18 mouse cellular contexts compared by ENCODE assay signal in the genomic region with DNA sequence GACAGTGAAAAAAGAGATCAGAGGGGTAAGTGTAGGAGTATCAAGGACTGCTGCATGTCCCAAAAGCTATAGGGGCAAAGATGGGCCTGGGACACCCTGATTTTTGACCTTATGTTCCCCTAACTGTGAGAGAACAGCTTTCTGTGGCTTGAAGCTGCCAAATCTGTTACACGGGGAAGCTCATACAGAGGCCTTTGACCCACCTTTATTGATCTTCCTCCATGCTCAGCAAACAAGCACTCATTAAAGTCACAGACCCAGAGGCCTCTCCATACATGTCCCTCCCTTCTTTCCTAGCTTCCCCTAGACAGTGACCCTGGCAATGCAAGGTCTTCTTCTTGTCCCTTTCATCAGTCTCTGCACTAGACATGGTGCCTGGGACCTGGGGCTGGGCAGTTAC. TPM values are rescaled to one million over a fixed set of nuclear protein-coding genes. Genes with fewer than 3 reads are reported as not detected.
"Had no signal": no experiment of that assay in that cellular context is flagged by ENCODE, and none has a peak within 500 bp of the region (broad histone marks: within the 10 kb centered on the region; RNA-seq: fewer than 3 reads in every experiment).

No protein-coding gene starts in this region.

- H3K4me3 ChIP-seq: limb, embryonic 15.5 days; midbrain, embryonic 12.5 days; neural tube, embryonic 13.5 days had no signal

- H3K27me3 ChIP-seq: limb, embryonic 15.5 days; midbrain, embryonic 12.5 days; neural tube, embryonic 13.5 days had no signal

- H3K36me3 ChIP-seq: limb, embryonic 15.5 days; midbrain, embryonic 12.5 days; neural tube, embryonic 13.5 days had no signal

- DNase-seq: lung, embryonic 14.5 days; lung, postnatal 10 days; lung, postnatal 4 days; retina, postnatal 1 day; right cerebral cortex, postnatal 4 days; thymus, adult 18-20 months; thymus, postnatal 25 days had no signal

- H3K9ac ChIP-seq: limb, embryonic 15.5 days; lung, embryonic 14.5 days; midbrain, embryonic 12.5 days; neural tube, embryonic 13.5 days had no signal

- H3K4me2 ChIP-seq: limb, embryonic 15.5 days; lung, embryonic 14.5 days; midbrain, embryonic 12.5 days; neural tube, embryonic 13.5 days had no signal

- H3K9me3 ChIP-seq: neural tube, embryonic 13.5 days had no signal

- ATAC-seq: hindbrain, postnatal 0 days; midbrain, embryonic 16.5 days had no signal

- H3K27ac ChIP-seq: hindbrain, postnatal 0 days; limb, embryonic 15.5 days; midbrain, embryonic 12.5 days; neural tube, embryonic 13.5 days had no signal

- H3K4me1 ChIP-seq: limb, embryonic 15.5 days; midbrain, embryonic 12.5 days; neural tube, embryonic 13.5 days had no signal

RNA-seq across cellular contexts. Expression of a gene that starts 7.0 kb away (rescaled TPM):
- total RNA-seq: hindbrain, postnatal 0 days; layer of hippocampus, adult 8-10 months; layer of hippocampus, postnatal 14 days; left cerebral cortex, adult 18-20 months; left cerebral cortex, postnatal 14 days; megakaryocyte, adult 5-6 weeks had no signal
- polyA plus RNA-seq: hindbrain, postnatal 0 days; limb, embryonic 11.5 days; limb, embryonic 15.5 days; midbrain, embryonic 16.5 days; neural tube, embryonic 13.5 days had no signal
